16 mouse cellular contexts compared by ENCODE assay signal in the genomic region with DNA sequence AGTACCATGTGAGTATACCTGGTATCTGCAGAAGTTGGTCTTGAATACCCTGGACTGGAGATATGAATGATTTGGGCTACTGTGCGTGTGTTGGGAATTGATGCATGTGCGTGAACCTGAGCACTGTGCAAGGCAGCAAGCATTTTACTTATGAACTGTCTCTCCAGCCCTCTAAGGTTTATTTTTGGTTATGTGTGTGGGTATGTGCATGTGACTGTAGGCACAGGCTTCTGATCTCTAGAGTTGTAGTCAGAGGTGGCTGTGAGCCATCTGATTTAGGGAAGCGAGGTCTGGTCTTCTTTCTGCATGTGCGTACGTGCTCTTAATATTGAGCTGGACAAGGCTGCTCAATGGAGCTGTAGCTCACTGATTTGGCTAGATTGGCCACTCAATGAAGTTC. TPM values are rescaled to one million over a fixed set of nuclear protein-coding genes. Genes with fewer than 3 reads are reported as not detected.
DNase-seq lines count a peak whose midpoint lies in the region; ATAC-seq and TF ChIP-seq lines count a peak whose summit lies in the region.
"Had no signal": no experiment of that assay in that cellular context is flagged by ENCODE, and none has a peak within 500 bp of the region (broad histone marks: within the 10 kb centered on the region; RNA-seq: fewer than 3 reads in every experiment).

No protein-coding gene starts in this region.

- TF ChIP-seq CTCF in MEL (IDR thresholded peaks at IDR 0.05 in 2 of 3, conservative IDR thresholded peaks at IDR 0.05 in 1 of 3; ENCODE audit: control insufficient read depth in 1 of 3, insufficient read depth in 1 of 3, low read depth in 2 of 3, low read length in 3 of 3, poor library complexity in 1 of 3, severe bottlenecking in 1 of 3), result no peak

- H3K4me1 ChIP-seq in embryonic facial prominence, embryonic 14.5 days (ENCODE audit: control insufficient read depth, insufficient read depth, low read length), result peaks cover 9% of the 10 kb centered on the region
- peaks cover 22% of the 10 kb centered on the region for H3K4me1 ChIP-seq in embryonic facial prominence, embryonic 10.5 days
- peaks cover 8% of the 10 kb centered on the region in 2 experiments for H3K4me1 ChIP-seq in MEL (ENCODE audit: control insufficient read depth in 1 of 2, insufficient read depth in 2 of 2, low read length in 2 of 2)

- no peaks in the 10 kb centered on the region for H3K27me3 ChIP-seq in embryonic facial prominence, embryonic 14.5 days (replicated peaks; ENCODE audit: control insufficient read depth, insufficient read depth, low read length)
- H3K27me3 ChIP-seq in embryonic facial prominence, embryonic 10.5 days (replicated peaks; ENCODE audit: low read depth, poor library complexity, severe bottlenecking), result no peaks in the 10 kb centered on the region
- H3K27me3 ChIP-seq in MEL (ENCODE audit: control insufficient read depth in 1 of 2, insufficient read depth in 2 of 2, low read length in 2 of 2), result no peaks in the 10 kb centered on the region
- H3K27me3 ChIP-seq: limb, embryonic 12.5 days had no signal

- ATAC-seq in embryonic facial prominence, embryonic 14.5 days (ENCODE audit: low read depth), result no peak
- no peak for ATAC-seq in CD4-positive, CD25-positive, alpha-beta regulatory T cell, adult 4 months

- TF ChIP-seq EP300 in MEL (IDR thresholded peaks at IDR 0.05; ENCODE audit: low read depth in 1 of 2, low read length in 2 of 2), result no peak

- no peak overlapping the region for H3K9ac ChIP-seq in embryonic facial prominence, embryonic 14.5 days (ENCODE audit: low read depth, low read length)
- H3K9ac ChIP-seq in MEL (ENCODE audit: control insufficient read depth, low read depth, low read length, poor library complexity, severe bottlenecking), result no peak overlapping the region
- H3K9ac ChIP-seq: limb, embryonic 12.5 days; lung, embryonic 14.5 days had no signal

- intact Hi-C loops in heart, postnatal 10 days (cut with DNase I), result no loop called here

- DNase-seq in embryonic facial prominence, embryonic 14.5 days (ENCODE audit: low spot score), result peak; percentile 24
- no peak for DNase-seq in embryonic facial prominence, embryonic 10.5 days (ENCODE audit: low spot score)
- DNase-seq in layer of hippocampus, adult 11-12 months (ENCODE audit: low spot score), result peak; percentile 27
- DNase-seq in layer of hippocampus, postnatal 25 days (ENCODE audit: extremely low spot score in 1 of 2, low spot score in 1 of 2), result no peak
- peak; percentile 20 for DNase-seq in MEL (ENCODE audit: low read depth, low spot score)
- DNase-seq in heart, postnatal 10 days, result peak; percentile 45 to 59
- DNase-seq in urinary bladder, postnatal 10 days (ENCODE audit: low spot score), result no peak
- DNase-seq: B cell, adult 2 months; cerebellum, adult 9-11 months; gastrocnemius, postnatal 14 days; kidney, postnatal 25 days; lung, embryonic 14.5 days; thymus, postnatal 25 days had no signal

- 86% methylated on average over 5 of the region's 5 CpGs for WGBS in embryonic facial prominence, embryonic 14.5 days
- WGBS in embryonic facial prominence, embryonic 10.5 days, result 93% methylated on average over 5 of the region's 5 CpGs

- H3K4me2 ChIP-seq in embryonic facial prominence, embryonic 14.5 days (ENCODE audit: low read depth, low read length), result no peak overlapping the region
- H3K4me2 ChIP-seq: limb, embryonic 12.5 days; lung, embryonic 14.5 days had no signal

- no peak for TF ChIP-seq RAD21 in MEL (IDR thresholded peaks at IDR 0.05; ENCODE audit: low read depth, low read length)

- TF ChIP-seq POLR2A in MEL (IDR thresholded peaks at IDR 0.05; ENCODE audit: control insufficient read depth in 1 of 2, insufficient read depth in 1 of 2, low read depth in 1 of 2, low read length in 2 of 2, poor library complexity in 1 of 2), result no peak

- no peak overlapping the region for H3K4me3 ChIP-seq in embryonic facial prominence, embryonic 14.5 days (ENCODE audit: low read depth, low read length)
- no peak overlapping the region for H3K4me3 ChIP-seq in embryonic facial prominence, embryonic 10.5 days
- no peak overlapping the region for H3K4me3 ChIP-seq in MEL (ENCODE audit: control insufficient read depth in 1 of 2, insufficient read depth in 1 of 2, low read depth in 2 of 2, low read length in 2 of 2)
- H3K4me3 ChIP-seq: limb, embryonic 12.5 days had no signal

- no peaks in the 10 kb centered on the region for H3K9me3 ChIP-seq in embryonic facial prominence, embryonic 14.5 days (ENCODE audit: control insufficient read depth, low read length)
- no peaks in the 10 kb centered on the region for H3K9me3 ChIP-seq in embryonic facial prominence, embryonic 10.5 days
- H3K9me3 ChIP-seq in MEL (replicated peaks; ENCODE audit: insufficient read depth, low read length), result no peaks in the 10 kb centered on the region
- H3K9me3 ChIP-seq: G1E; limb, embryonic 12.5 days had no signal

- no peak overlapping the region for H3K27ac ChIP-seq in embryonic facial prominence, embryonic 14.5 days (replicated peaks; ENCODE audit: low read depth, low read length)
- no peak overlapping the region for H3K27ac ChIP-seq in embryonic facial prominence, embryonic 10.5 days (replicated peaks)
- H3K27ac ChIP-seq in MEL (ENCODE audit: control insufficient read depth, low read depth, low read length), result no peak overlapping the region
- H3K27ac ChIP-seq: limb, embryonic 12.5 days had no signal

- no peaks in the 10 kb centered on the region for H3K36me3 ChIP-seq in embryonic facial prominence, embryonic 14.5 days (ENCODE audit: control insufficient read depth, insufficient read depth, low read length)
- H3K36me3 ChIP-seq in embryonic facial prominence, embryonic 10.5 days (replicated peaks), result no peaks in the 10 kb centered on the region
- peaks cover 2 to 16% of the 10 kb centered on the region in 2 experiments; a peak in 3 of 4 replicates for H3K36me3 ChIP-seq in MEL (ENCODE audit: control insufficient read depth in 1 of 2, insufficient read depth in 2 of 2, low read length in 2 of 2)
- H3K36me3 ChIP-seq: limb, embryonic 12.5 days had no signal

- peaks cover 69% of the 10 kb centered on the region for H3K79me2 ChIP-seq in MEL (ENCODE audit: control insufficient read depth, insufficient read depth, low read length, poor library complexity)

TF ChIP-seq in MEL, 35 proteins besides CTCF, POLR2A, EP300 and RAD21:
- TF ChIP-seq SIN3A (IDR thresholded peaks at IDR 0.05; ENCODE audit: low read length) (no peak), NRF1 (IDR thresholded peaks at IDR 0.05; ENCODE audit: insufficient read depth, low read depth, low read length, poor library complexity, severe bottlenecking) (no peak), RCOR1 (IDR thresholded peaks at IDR 0.05; ENCODE audit: low read depth, low read length) (no peak), UBTF (IDR thresholded peaks at IDR 0.05; ENCODE audit: borderline replicate concordance, insufficient read depth, low read depth, low read length) (no peak)
TF ChIP-seq in MEL: peak in this region for 0.

RNA-seq across cellular contexts. Expression of a gene that starts 33.6 kb away (rescaled TPM):
- 51.0 and 51.8 TPM in 2 replicates for polyA plus RNA-seq in embryonic facial prominence, embryonic 14.5 days (2014; fragmentation: Nextera tagmentation; extraction: Ambion mirVana)
- polyA plus RNA-seq in embryonic facial prominence, embryonic 10.5 days (2016; fragmentation: Nextera tagmentation; extraction: Ambion mirVana), result 47.6 and 51.8 TPM in 2 replicates
- total RNA-seq in layer of hippocampus, postnatal 25 days (2021), result 100 to 1,000 TPM; 132 to 139 TPM
- total RNA-seq in MEL (2012; rRNA removed), result 14.8 and 15.6 TPM in 2 replicates
- 10 to 100 TPM; 19.2 to 22.2 TPM for polyA plus RNA-seq in MEL (2012; ENCODE audit: insufficient read depth in 1 of 2, insufficient read length in 2 of 2, low read depth in 1 of 2, low replicate concordance in 2 of 2, missing spikeins in 1 of 2)
- total RNA-seq in heart, postnatal 10 days (2021), result 10 to 100 TPM; 50.3 to 51.4 TPM
- polyA plus RNA-seq in CD4-positive, CD25-positive, alpha-beta regulatory T cell, adult 4 months (2017; shearing (Covaris generic)), result 10 to 100 TPM; 44.3 to 57.6 TPM

Comparison
In these comparisons a context has a peak if more than half of its experiments do, and no peak if none do; other contexts are left out.
1. DNase-seq: peak in embryonic facial prominence, embryonic 14.5 days (single experiment), layer of hippocampus, adult 11-12 months (single experiment), MEL (single experiment) and heart, postnatal 10 days (2 of 2); none in embryonic facial prominence, embryonic 10.5 days (single experiment), layer of hippocampus, postnatal 25 days (0 of 2) and urinary bladder, postnatal 10 days (single experiment).